Mouse (Mus musculus): ENCODE measurements around the gene Dffa.

DNA sequence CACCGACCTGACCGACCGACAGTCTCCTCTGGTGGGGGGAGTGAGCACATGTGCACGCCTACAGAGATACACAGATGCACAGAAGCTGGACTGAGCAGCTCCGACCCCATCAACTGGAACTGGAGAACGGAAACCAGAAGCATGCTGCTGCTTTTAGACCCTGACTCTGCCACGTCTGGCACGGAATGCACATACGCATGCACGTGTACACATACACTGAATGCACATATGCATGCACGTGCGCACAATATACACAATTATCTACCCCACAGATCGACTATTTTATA lies 42.6 kb upstream of the Dffa start:
- TF ChIP-seq CTCF (conservative IDR thresholded peaks at IDR 0.05; ENCODE audit: low read length) (no peak), POU5F1 (IDR thresholded peaks at IDR 0.05; ENCODE audit: borderline replicate concordance, low read length) (no peak), NANOG (IDR thresholded peaks at IDR 0.05; ENCODE audit: borderline replicate concordance, low read length) (no peak)
